Mouse (Mus musculus): ENCODE data around the gene Olfr390.

Gene Olfr390

DNA sequence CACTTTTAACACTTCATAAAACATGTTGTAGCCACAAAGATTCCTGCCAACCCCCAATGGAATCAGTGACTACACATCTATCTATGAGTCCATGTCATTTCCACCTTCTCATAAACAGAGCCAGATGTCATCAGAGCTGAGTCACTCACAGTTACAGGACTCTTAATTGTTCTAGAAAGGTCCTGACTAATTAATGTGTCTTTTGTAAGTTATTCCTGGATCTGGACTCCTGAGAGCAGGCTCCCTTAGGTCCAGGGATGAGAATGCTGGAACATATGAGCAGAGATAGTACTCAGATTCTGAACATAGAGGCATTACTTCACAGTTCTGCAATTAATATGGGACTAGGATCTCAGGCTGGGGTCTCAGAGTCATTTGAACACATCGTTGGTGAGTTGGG is at the start of gene Olfr390:
TSS of gene Olfr390 (plus strand) at position 301 of the 400 bp plus-strand sequence.
- no peak for DNase-seq (ENCODE audit: inconsistent age in 2 of 2, low spot score in 1 of 2)

DNA sequence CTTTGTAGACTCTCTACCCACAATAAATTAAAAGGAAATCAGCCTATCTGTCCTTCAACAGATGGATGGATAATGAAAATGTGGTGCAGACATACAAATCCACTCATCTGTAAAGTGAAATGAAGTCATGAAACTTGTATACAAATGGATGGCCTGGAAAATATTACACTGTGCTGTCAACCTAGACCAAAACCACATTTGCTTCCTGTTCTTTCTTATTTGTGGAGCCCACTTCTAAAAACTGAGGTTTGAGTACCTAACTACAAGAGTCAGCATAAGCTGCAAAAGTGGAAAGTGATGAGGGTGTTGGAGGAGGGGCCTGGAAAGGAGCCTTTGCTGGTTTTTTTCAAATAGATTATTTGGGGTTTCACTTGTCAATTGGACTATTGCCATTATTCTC is 23.6 kb upstream of the Olfr390 start:
- DNase-seq (ENCODE audit: inconsistent age in 2 of 2, low spot score in 1 of 2), result no peak

DNA sequence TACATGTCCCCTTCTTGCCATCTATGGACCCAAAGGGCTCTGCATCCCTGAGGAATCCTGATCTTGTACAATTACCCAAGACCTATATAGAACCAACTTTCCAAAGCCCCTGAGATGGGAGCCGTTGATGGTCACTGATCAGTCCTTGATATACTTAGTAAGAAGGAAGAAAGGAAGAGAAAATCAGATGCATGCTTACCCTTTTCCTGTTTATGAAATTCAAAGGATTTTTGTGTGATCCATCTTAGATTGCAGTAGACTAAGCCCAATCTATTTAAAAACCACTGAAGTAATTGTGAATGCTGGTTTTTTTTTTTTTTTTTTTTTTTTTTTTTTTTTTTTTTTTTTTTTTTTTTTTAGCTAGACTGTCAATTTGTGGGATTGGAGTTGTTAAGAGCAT is 2.2 kb upstream of the Olfr390 start, which contains the start of gene Olfr389:
TSS of gene Olfr389 (minus strand) at position 101 of the 400 bp plus-strand sequence.
- DNase-seq (ENCODE audit: inconsistent age in 2 of 2, low spot score in 1 of 2), result no peak

DNA sequence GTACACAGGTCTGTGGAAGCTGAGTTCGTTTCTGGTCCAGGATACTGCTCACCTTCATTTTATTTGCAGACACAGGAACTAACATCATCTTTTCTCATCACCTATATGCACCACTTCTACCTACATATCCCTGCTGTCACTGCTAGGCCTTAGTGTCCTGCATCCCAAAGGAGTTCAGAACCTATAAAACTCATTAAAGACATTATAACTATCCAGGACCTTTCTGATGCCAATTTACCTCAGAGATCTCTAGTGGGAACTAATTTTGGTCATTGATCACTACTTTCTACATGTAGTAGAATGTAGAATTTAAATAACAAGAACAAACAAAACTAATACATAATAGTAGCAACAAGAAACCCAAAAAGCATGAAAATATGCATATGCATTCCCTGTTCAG is 20.2 kb downstream of the Olfr390 start, which contains the start of gene Olfr391-ps:
TSS of gene Olfr391-ps (minus strand) at position 101 of the 400 bp plus-strand sequence.
- DNase-seq (ENCODE audit: inconsistent age in 2 of 2, low spot score in 1 of 2), result no peak

DNA sequence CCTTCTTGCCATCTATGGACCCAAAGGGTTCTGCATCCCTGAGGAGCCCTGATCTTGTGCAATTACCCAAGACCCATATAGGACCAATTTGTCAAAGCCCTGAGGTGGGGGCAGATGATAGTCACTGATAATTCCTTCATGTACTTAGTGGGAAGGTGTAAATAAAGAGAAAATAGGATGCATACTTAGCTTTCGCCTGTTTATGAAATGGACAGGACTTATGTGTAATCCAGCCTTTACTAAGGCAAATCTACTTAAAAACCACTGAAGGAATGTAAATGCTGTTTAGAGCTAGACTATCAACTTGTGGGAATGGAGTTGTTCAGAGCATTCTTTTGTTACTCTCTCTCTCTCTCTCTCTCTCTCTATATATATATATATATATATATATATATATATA is 34.2 kb downstream of the Olfr390 start, which contains the start of gene Olfr392:
TSS of gene Olfr392 (minus strand) at position 101 of the 400 bp plus-strand sequence.
- DNase-seq (ENCODE audit: inconsistent age in 2 of 2, low spot score in 1 of 2), result no peak

All from adrenal gland, adult (tissue).